Mouse (Mus musculus) hindbrain, embryonic 13.5 days (tissue): Measurements from ENCODE around the gene Stmn1. TPM values are rescaled to one million over a fixed set of nuclear protein-coding genes. Genes with fewer than 3 reads are reported as not detected.

ENCODE experiments used
- ATAC-seq: fragments of 200-750 bp; cut with Nextera tagmentation; 2 replicates; pipeline ENCODE4 v1.8.0; 2017; ENCODE audit warnings: moderate TSS enrichment; ENCODE audit not compliant: low FRiP score
- H3K27ac ChIP-seq: fragments of 300-500 bp; sonication (generic); 2 replicates; pipeline ENCODE4 v1.5.1; 2015; ENCODE audit warnings: inconsistent platforms, mild to moderate bottlenecking, moderate library complexity
- H3K27me3 ChIP-seq: fragments of 300-500 bp; sonication (generic); 2 replicates; pipeline ENCODE4 v1.6.1; 2015; ENCODE audit warnings: mild to moderate bottlenecking, inconsistent platforms
- H3K36me3 ChIP-seq: fragments of 300-500 bp; sonication (generic); 2 replicates; pipeline ENCODE4 v1.6.1; 2015; ENCODE audit warnings: mild to moderate bottlenecking, inconsistent platforms
- H3K4me1 ChIP-seq: fragments of 300-500 bp; sonication (generic); replicated peaks from 2 replicates; pipeline ENCODE4 v1.6.1; 2015; ENCODE audit warnings: inconsistent platforms
- H3K4me2 ChIP-seq: fragments of 300-500 bp; sonication (generic); 2 replicates; pipeline ENCODE4 v1.6.1; 2015; ENCODE audit warnings: inconsistent platforms, mild to moderate bottlenecking, moderate library complexity
- H3K4me3 ChIP-seq: fragments of 300-500 bp; sonication (generic); 2 replicates; pipeline ENCODE4 v1.5.1; 2015; ENCODE audit warnings: mild to moderate bottlenecking, inconsistent platforms
- H3K9ac ChIP-seq: fragments of 300-500 bp; sonication (generic); 2 replicates; pipeline ENCODE4 v1.6.1; 2015; ENCODE audit warnings: mild to moderate bottlenecking, inconsistent platforms
- H3K9me3 ChIP-seq: fragments of 300-500 bp; sonication (generic); 2 replicates; pipeline ENCODE4 v1.6.1; 2016; ENCODE audit warnings: inconsistent platforms
- WGBS: fragments of 180-500 bp; shearing (Covaris S2); methylation state at CpG from one replicate; pipeline ENCODE4 v1.1.7; 2015; 5-methylcytosine and 5-hydroxymethylcytosine counted together
- polyA plus RNA-seq: library from polyadenylated mRNA; unstranded; fragments of >200 nt; fragmentation: Nextera tagmentation; extraction: Ambion mirVana; gene quantifications from 2 replicates; pipeline ENCODE4 v1.2.1, GENCODE M21; 2015

Gene Stmn1
- polyA plus RNA-seq, 1 experiment from 2014 or later: 6,917 TPM

DNA sequence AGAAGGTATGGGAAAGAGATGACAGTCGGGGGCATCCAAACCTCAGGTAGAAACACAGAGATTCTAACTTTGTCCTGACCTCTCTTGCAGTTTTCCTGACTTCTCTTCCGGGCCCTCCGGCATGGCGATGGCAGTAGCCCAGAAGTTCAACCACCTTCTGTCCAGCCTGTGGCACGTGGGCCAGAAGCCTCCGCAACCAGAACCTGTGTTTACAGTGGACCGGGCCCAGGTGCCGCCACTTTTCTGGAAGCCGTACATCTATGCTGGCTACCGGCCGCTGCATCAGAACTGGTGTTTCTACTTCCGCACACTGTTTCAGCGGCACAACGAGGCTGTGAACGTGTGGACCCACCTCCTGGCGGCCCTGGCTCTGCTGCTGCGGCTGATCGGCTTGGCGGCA lies 38.6 kb downstream of the Stmn1 start:
- H3K4me3 ChIP-seq: no peak overlapping the region
- 0 out of 2 replicates have a peak, but pooled peaks cover 3% of the 10 kb centered on the region for H3K27me3 ChIP-seq
- H3K4me2 ChIP-seq: no peak overlapping the region
- peaks cover 6% of the 10 kb centered on the region for H3K4me1 ChIP-seq
- H3K36me3 ChIP-seq: peaks cover 18% of the 10 kb centered on the region
- H3K9ac ChIP-seq: no peak overlapping the region
- no peak for ATAC-seq
- H3K27ac ChIP-seq: no peak overlapping the region
- 90% methylated on average over 19 of the region's 19 CpGs for WGBS
- no peaks in the 10 kb centered on the region for H3K9me3 ChIP-seq

DNA sequence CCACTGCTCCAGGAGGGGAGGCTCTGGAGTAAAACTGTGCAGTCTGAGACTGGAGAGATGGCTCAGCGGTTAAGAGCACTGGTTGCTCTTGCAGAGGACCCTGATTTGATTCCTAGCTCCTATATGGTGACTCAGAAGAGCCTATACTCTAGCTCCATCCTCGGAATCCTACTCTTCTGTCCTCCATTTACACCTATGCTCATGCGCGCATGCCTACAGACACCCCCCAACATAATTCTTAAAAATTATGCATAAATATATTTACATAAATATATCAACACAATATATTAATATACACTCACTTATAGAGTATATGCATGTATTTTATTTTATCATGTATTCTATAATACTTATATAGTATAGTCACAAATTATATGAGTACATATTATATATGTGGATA lies 42.3 kb downstream of the Stmn1 start:
- no peaks in the 10 kb centered on the region for H3K9me3 ChIP-seq
- no peak overlapping the region for H3K4me3 ChIP-seq
- WGBS: 73% methylated on average over 4 of the region's 4 CpGs
- peak; percentile 64 for ATAC-seq
- 0 out of 2 replicates have a peak, but pooled peaks cover 3% of the 10 kb centered on the region for H3K27me3 ChIP-seq
- H3K36me3 ChIP-seq: peaks cover 18% of the 10 kb centered on the region
- peaks cover 6% of the 10 kb centered on the region for H3K4me1 ChIP-seq
- H3K4me2 ChIP-seq: peak overlapping the region; percentile 84
- no peak overlapping the region for H3K9ac ChIP-seq
- H3K27ac ChIP-seq: no peak overlapping the region

DNA sequence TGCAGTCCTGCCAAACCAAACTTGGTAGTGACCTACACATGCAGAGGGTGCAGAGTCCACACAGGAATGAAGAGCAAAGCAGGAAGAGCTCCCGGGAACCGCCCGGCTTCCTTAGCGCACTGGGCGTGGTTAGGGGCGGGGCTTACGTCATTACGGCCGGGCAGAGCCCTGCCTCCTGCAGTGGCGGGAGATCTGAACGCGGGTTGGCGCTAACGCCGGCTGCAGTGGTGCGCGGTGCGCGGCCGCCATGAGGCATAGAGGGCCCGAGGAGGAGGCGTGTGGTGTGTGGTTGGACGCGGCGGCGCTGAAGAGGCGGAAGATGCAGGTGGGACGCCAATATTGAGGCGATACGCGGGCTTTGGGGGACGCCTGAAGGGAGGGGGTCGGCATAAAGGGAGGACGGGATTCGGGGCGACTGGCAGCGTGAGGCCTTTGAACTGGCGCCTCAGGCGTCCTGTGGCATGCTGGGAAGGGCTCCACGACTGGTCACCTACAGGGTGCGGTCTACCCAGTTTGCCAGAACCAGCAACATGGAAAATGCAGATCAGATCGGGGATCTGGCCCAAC lies 42.8 kb downstream of the Stmn1 start, which contains the start of gene Aunip:
TSS of gene Aunip (plus strand) at position 155 of the 567 bp plus-strand sequence.
- H3K9me3 ChIP-seq: no peaks in the 10 kb centered on the region
- H3K27ac ChIP-seq: no peak within 1 kb of the TSS
- ATAC-seq: peak; percentile 93
- H3K4me3 ChIP-seq: peak within 1 kb of the TSS; percentile 43
- peaks cover 6% of the 10 kb centered on the region for H3K4me1 ChIP-seq
- H3K9ac ChIP-seq: peak within 1 kb of the TSS; percentile 58
- 0 out of 2 replicates have a peak, but pooled peaks cover 3% of the 10 kb centered on the region for H3K27me3 ChIP-seq
- peak within 1 kb of the TSS; percentile 84 for H3K4me2 ChIP-seq
- under 1% methylated on average over 42 of the region's 42 CpGs for WGBS
- peaks cover 18% of the 10 kb centered on the region for H3K36me3 ChIP-seq

DNA sequence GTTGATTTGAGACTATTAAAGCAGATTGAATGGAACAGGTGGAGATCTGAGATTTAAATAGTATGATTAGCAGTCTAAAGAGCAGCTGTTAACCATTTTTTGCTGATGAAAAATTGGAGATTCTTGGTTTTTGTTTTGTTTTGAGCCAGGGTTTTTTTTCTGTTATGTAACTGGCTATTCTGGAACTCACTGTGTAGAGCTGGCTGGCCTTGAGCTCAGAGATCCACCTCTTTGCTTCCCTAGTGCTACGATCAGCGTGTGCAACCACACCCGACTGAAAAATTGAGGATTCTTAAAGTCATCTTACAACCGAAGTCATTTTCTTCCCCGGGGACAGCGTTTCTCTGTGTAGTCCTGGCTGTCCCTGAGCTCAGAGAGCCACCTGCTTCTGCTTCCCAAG lies 43.6 kb downstream of the Stmn1 start:
- H3K9me3 ChIP-seq: no peaks in the 10 kb centered on the region
- H3K4me3 ChIP-seq: no peak overlapping the region
- no peak for ATAC-seq
- 73% methylated on average over 6 of the region's 6 CpGs for WGBS
- H3K4me1 ChIP-seq: peaks cover 6% of the 10 kb centered on the region
- H3K9ac ChIP-seq: no peak overlapping the region
- H3K4me2 ChIP-seq: peak overlapping the region; percentile 84
- 0 out of 2 replicates have a peak, but pooled peaks cover 3% of the 10 kb centered on the region for H3K27me3 ChIP-seq
- H3K36me3 ChIP-seq: peaks cover 16% of the 10 kb centered on the region
- H3K27ac ChIP-seq: no peak overlapping the region

DNA sequence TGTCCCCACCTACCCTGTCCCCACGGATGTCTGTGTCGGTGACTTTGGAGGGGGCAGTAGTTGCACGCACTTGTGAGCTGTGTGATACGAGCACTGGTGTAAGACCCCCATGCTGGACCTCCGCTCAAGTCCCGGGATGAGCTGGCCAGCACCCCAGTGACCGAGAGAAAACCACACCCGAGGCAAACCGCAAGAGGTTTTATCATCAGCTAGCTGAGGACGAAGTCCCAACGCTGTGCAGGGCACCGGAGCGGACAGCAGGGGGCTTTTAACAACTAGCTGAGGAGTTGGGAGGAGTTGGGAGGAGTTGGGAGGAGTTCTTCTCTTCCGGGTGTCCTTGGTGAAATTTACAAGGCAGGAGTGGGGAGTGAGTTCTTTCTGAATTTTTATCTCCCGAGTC lies 44.7 kb downstream of the Stmn1 start:
- Histone ChIP-seq H3K9me3 (no peaks in the 10 kb centered on the region), H3K9ac (no peak overlapping the region), H3K4me2 (peak overlapping the region; percentile 34; the same call in 1 of the 2 replicates), H3K4me3 (no peak overlapping the region), H3K27ac (no peak overlapping the region), H3K36me3 (peaks cover 6% of the 10 kb centered on the region), H3K27me3 (no peaks in the 10 kb centered on the region), H3K4me1 (peaks cover 6% of the 10 kb centered on the region)
- ATAC-seq: no peak
- WGBS: 27% methylated on average over 15 of the region's 15 CpGs

DNA sequence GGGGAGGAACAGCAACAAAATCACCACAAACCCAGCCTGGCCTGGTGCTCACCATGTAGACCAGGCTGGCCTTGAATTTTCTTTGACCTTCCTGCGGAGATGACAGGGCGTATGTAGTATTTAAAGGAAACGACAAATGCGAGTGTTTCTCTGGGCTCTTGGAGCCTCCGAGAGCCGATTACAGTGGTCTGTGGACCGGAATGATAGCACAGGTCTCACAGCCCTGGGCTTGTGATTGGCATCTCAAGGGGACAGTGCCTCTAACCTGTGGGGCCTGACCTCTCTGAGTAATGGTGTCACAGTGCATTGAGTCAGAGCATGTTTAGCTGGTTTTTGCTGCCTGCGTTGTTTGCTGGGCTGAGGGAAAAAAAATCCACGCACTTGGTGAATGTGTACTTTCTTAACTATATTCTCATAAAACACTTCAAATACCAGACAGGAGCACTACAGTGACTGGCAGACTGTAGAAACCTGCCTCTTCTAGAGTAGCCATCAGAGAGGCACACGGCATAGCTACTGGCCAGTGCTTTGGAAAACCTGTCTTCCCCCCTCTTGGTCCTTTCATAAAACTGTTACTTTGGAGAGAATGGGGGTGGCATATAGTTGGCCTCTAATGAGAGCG lies 46.3 kb downstream of the Stmn1 start:
- H3K4me3 ChIP-seq: no peak overlapping the region
- H3K27ac ChIP-seq: no peak overlapping the region
- ATAC-seq: no peak
- WGBS: 90% methylated on average over 11 of the region's 11 CpGs
- H3K9ac ChIP-seq: no peak overlapping the region; the same call in 1 of the 2 replicates
- no peaks in the 10 kb centered on the region for H3K36me3 ChIP-seq
- no peak overlapping the region for H3K4me2 ChIP-seq
- no peaks in the 10 kb centered on the region for H3K27me3 ChIP-seq
- H3K4me1 ChIP-seq: peaks cover 6% of the 10 kb centered on the region
- no peaks in the 10 kb centered on the region for H3K9me3 ChIP-seq

DNA sequence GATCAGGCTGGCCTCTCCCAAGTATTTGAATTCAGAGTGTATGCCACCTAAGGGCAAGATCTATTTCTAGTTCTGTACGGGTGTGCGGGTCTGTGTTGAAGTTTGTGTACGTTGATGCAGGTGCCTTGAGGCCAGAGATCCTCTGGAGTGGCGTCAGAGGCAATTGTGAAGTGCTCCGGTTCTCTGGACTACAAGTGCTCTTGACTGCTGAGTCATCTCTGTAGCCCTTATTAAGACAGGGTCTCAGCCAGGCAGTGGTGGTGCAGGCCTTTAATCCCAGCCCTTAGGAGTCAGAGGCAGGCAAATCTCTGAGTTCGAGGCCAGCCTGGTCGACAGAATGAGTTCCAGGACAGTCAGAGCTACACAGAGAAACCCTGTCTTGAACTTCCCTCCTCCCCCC lies 47.5 kb downstream of the Stmn1 start:
- Histone ChIP-seq H3K9me3 (no peaks in the 10 kb centered on the region), H3K4me1 (peaks cover 6% of the 10 kb centered on the region), H3K36me3 (no peaks in the 10 kb centered on the region), H3K9ac (0 out of 2 replicates have a peak overlapping the region, but pooled peaks have one; percentile 26), H3K27ac (no peak overlapping the region), H3K4me3 (no peak overlapping the region), H3K27me3 (no peaks in the 10 kb centered on the region), H3K4me2 (no peak overlapping the region)
- 88% methylated on average over 7 of the region's 7 CpGs for whole genome bisulfite sequencing
- ATAC-seq: no peak

DNA sequence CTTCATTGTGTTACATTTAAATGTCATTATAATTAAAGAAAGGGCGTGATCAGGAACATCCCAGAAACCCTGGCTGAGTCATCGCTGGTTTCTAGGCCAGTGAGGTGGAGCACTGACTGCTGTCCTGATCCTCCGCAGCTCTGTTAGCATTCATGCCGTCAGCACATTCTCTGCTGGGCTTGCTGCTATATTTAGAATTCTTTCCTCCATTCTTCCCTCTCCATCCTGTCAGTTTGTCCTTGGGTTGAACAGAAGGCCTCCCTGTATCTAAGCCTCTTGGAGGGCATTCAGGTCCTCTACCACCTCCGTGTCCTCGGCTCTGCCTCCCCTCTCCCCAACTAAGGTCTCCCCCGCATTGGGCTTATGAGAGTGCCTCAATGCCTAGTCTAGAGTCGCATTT lies 48.9 kb downstream of the Stmn1 start:
- Histone ChIP-seq H3K4me2 (no peak overlapping the region), H3K27ac (no peak overlapping the region), H3K27me3 (no peaks in the 10 kb centered on the region), H3K9me3 (no peaks in the 10 kb centered on the region), H3K9ac (no peak overlapping the region), H3K36me3 (no peaks in the 10 kb centered on the region), H3K4me3 (no peak overlapping the region), H3K4me1 (no peaks in the 10 kb centered on the region; the same call in 1 of the 2 replicates)
- 84% methylated on average over 8 of the region's 8 CpGs for WGBS
- ATAC-seq: no peak

DNA sequence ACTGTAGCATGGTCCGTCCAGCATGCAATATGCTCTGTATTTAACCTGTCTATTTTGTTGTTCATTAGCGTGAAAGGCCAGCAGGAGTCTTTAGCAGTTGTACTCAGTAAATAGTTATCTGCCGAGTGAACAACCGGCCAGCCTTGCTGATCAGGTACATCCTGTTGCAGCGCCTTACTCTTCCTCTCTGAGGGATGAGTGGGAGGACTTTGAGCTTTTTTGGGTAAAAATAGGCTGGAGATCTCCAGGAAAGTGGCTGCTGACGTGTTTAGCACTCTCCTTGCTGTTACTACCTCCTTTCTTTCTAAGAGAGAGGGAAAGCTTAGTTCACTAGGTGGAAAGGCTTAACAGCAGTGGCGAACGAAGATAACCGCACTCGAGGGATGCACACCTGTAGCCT lies 49.6 kb downstream of the Stmn1 start:
- H3K4me1 ChIP-seq: no peaks in the 10 kb centered on the region; the same call in 1 of the 2 replicates
- no peaks in the 10 kb centered on the region for H3K27me3 ChIP-seq
- H3K4me2 ChIP-seq: no peak overlapping the region
- 91% methylated on average over 10 of the region's 10 CpGs for WGBS
- no peak overlapping the region for H3K27ac ChIP-seq
- no peak overlapping the region for H3K4me3 ChIP-seq
- H3K9ac ChIP-seq: no peak overlapping the region
- no peaks in the 10 kb centered on the region for H3K9me3 ChIP-seq
- no peaks in the 10 kb centered on the region for H3K36me3 ChIP-seq
- no peak for ATAC-seq

DNA sequence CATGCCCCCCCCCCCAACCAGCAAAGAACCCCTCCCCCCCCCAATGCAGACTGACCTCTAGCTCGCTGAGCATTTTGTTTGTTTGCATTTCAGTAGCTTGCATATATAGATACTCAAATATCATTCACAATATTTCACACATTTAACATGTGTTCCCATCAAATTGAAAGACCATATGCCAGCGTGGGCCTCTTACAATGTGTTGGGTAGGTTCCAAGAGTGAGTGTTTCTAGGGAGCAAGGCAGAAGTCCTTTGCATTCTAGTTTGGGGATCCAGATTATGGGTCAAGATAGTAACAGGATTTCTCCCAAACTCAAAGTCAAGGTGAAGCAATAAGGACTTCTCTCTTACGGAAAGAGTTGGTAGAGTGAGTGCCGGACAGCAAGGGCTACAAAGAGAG lies 50.4 kb downstream of the Stmn1 start:
- no peaks in the 10 kb centered on the region for H3K4me1 ChIP-seq
- no peaks in the 10 kb centered on the region for H3K9me3 ChIP-seq
- no peaks in the 10 kb centered on the region for H3K36me3 ChIP-seq
- H3K27ac ChIP-seq: no peak overlapping the region
- ATAC-seq: no peak
- no peak overlapping the region for H3K4me2 ChIP-seq
- no peaks in the 10 kb centered on the region for H3K27me3 ChIP-seq
- H3K4me3 ChIP-seq: no peak overlapping the region
- WGBS: 96% methylated on average over 4 of the region's 4 CpGs
- H3K9ac ChIP-seq: no peak overlapping the region

DNA sequence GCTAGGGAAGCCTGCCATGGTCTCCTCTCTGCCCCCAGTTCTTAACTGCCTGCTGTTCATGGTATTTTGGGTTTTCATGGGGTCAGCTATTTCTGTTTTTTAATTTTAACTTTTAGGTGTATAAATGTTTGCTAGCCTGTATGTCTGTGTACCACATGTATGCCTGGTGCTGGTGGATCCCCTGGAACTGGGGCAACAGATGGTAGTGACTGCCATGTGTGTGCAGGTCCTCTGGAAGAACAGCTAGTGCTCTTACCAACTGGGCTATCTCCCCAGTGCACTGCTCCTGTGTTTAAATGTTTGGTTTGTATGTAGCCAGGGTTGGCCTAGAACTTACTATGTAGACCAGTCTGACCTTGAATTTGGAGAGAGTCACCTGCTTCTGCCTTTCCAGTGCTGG lies 51.2 kb downstream of the Stmn1 start:
- Histone ChIP-seq H3K27ac (no peak overlapping the region), H3K36me3 (no peaks in the 10 kb centered on the region), H3K9ac (no peak overlapping the region), H3K4me2 (no peak overlapping the region), H3K9me3 (no peaks in the 10 kb centered on the region), H3K4me3 (no peak overlapping the region), H3K4me1 (no peaks in the 10 kb centered on the region), H3K27me3 (no peaks in the 10 kb centered on the region)
- no peak for ATAC-seq
